Mouse (Mus musculus) mature B cell (primary cell): ENCODE measurements around the gene Traf5.

ENCODE experiments used
- in situ Hi-C: fragments of 300-500 bp; cut with MboI; formaldehyde crosslinking; loops from 2 replicates; pipeline ENCODE4 v1.14.3; 2019

The Traf5 gene

GRCm38 (mm10) chr1:192091806-192092772 is at the start of gene Traf5:
Traf5 (minus strand) TSS chr1:192092559.
- in situ Hi-C loops, result loop anchor here (5.0 kb wide), 1 partner anchor 265 kb away; no protein-coding TSS in a partner anchor

DNA sequence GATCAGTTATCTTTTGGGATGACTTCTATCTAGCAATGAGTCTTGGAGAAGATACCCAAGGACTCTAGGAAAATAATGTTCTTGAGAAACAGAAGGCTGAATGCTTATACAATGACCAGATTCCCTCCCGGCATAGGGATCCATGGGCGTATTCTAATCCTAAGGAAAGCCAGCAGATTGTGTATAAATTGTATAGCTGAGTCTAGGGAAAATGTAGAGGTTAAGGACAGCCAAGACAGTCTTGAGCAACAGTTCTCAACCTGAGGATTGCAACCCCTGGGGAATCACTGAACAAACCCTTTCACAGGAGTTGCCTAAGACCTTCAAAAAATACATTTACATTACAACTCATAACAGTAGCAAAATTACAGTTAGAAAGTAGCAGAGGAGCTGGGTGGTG is 48.0 kb upstream of the Traf5 start:
- in situ Hi-C loops, result no loop called here

- in situ Hi-C loops, result no loop called here
Measured at GRCm38 (mm10) chr1:192137926-192138910, 45.9 kb upstream of the Traf5 start, which contains the start of gene Rcor3. Rcor3 (minus strand) TSS chr1:192138062.

DNA sequence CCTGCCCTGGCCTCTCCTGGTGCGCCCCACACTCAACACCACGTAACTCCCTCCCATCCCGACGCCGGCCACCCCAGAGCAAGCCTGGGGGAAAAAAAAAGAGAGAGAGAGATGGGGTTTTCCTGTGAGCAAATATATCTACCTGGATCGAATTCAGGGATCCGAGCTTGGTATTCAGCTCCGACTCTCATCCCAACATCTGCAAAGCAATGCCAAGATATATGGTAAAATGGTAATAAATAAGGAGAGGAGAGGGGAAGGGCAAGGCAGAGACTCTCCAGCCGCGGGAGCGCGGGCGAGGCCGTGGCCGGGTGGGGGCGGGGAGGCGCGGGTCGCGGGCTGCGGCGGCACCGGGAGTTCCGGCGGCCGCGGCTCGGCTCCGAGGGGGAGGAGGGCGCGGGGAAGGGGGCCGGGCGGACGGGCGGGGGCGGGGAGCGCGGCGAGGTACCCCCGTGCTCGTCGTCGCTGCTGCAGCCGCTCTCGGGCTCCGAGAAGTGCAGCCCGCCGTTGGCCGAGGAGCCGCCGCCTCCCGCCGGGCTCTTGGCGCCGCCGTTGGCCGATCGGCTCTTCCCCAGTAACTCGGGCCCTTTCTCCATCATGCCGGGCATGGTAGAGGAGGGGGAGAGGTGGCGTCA is 45.0 kb upstream of the Traf5 start:
- in situ Hi-C loops, result no loop called here

- in situ Hi-C loops, result no loop called here
Measured at GRCm38 (mm10) chr1:192136561-192137290, 44.4 kb upstream of the Traf5 start.

GRCm38 (mm10) chr1:192130202-192130601 is 37.8 kb upstream of the Traf5 start:
- in situ Hi-C loops, result no loop called here

DNA sequence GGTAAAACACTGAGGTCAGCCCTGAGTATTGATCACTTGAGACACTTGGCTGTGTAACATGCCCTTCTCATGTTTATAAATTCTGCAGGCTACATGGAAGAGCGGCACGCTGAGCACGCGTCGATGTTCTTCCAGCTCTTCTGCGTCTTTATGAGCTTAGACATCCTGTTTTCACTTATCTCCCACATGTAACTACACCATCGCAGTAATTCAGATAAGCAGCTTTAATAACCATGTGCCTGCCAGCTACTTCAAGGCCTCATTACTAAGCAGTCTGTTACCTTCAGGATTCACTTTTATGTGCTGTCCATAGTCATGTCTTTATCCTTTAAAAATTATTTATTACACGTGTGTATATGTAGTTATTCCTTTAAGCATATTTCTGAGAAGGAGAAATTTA is 36.0 kb upstream of the Traf5 start:
- in situ Hi-C loops, result no loop called here

- in situ Hi-C loops, result no loop called here
Measured at GRCm38 (mm10) chr1:192125761-192126160, 33.4 kb upstream of the Traf5 start.

GRCm38 (mm10) chr1:192116262-192116661 is 23.9 kb upstream of the Traf5 start:
- in situ Hi-C loops, result no loop called here

DNA sequence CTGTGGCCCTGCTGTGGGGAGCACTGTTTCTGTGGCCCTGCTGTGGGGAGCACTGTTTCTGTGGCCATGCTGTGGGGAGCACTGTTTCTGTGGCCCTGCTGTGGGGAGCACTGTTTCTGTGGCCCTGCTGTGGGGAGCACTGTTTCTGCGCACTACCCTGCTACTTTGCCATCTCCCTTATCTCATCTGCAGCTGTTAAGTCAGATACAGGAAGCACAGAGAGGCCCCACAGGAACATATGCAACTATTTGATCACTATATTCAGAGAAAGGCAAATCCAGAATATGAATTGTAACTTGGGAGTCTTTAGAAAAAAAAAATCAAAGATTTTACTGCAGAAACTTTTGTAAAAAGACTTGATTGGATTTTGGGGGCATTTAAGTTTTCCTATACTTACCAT is 23.0 kb upstream of the Traf5 start:
- in situ Hi-C loops, result no loop called here

DNA sequence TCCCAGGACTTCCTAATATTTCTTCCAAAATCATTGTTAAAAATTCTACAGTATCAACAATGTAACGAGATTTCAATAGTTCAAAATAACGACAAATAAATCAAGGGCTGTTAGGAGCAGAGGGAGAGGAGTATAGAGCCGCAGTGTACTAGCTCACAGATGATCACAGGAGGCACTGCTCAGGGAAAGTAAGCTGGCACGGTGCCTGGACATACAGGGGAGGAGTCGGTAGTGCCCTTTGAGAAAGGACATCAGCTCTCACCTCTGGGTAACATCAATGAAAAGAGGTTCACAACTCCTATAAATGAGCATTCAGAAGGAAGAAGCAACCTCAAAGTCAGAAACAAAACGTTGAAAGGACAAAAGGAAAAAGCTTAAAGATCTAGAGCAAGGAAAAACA is 16.8 kb upstream of the Traf5 start:
- in situ Hi-C loops, result no loop called here

DNA sequence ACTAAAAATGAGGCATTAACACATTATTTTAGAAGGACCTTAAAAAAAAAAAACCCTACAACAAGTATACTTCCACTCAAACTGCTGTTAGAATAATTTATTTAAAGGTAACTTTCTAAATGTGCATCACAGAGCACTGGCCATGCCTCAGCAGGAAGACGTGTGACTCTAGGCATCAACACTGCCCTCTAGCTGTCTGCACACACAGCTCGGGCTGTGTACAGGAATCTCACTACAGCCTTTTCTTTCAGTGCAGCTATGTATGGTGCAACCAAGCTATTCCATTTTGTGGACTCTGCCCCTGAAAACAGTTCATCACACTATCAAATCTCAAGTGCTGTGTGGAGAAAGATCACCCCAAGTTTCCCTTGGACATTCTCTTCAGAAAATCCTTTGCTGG is 15.0 kb upstream of the Traf5 start:
- in situ Hi-C loops, result no loop called here

- in situ Hi-C loops, result no loop called here
Measured at GRCm38 (mm10) chr1:192105902-192106389, 13.6 kb upstream of the Traf5 start.

- in situ Hi-C loops, result no loop called here
Measured at GRCm38 (mm10) chr1:192104021-192104420, 11.7 kb upstream of the Traf5 start.

DNA sequence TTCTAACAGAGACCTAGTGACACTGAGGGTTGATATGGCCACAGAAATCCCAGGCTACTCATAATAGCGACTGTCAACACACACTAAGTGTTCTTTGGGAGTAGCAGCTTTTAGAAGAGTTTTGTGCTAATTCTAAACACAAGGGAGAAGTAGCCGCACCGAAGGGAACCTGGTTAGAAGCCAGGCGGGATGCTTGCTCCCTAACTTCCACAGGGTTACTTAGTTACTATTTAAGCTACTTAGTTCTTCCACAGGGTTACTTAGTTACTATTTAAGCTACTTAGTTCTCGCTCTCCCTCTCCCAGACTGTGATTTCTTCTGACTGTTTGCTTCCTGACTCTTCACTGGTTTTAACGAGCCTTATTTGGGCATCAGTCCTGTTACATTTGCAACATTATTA is 10.8 kb upstream of the Traf5 start:
- in situ Hi-C loops, result no loop called here

- in situ Hi-C loops, result no loop called here
Measured at GRCm38 (mm10) chr1:192101359-192101758, 9.0 kb upstream of the Traf5 start.

GRCm38 (mm10) chr1:192100742-192101141 is 8.4 kb upstream of the Traf5 start:
- in situ Hi-C loops, result no loop called here

- in situ Hi-C loops, result no loop called here
Measured at GRCm38 (mm10) chr1:192095626-192096025, 3.3 kb upstream of the Traf5 start.

- in situ Hi-C loops, result loop anchor here (5.0 kb wide), 1 partner anchor 267 kb away; no protein-coding TSS in a partner anchor
Measured at GRCm38 (mm10) chr1:192094451-192095170, 2.3 kb upstream of the Traf5 start.
